Mouse (Mus musculus): ENCODE data around the gene Duox1. TPM values are rescaled to one million over a fixed set of nuclear protein-coding genes. Genes with fewer than 3 reads are reported as not detected.
A peak's percentile ranks its signal among the peaks of the same experiment; 100 is the strongest.

The Duox1 gene
- polyA plus RNA-seq (2016; fragmentation: Nextera tagmentation; extraction: Ambion mirVana): 0.07 TPM in 1 of 2 replicates, not detected in the other

GRCm38 (mm10) chr2:122315372-122315771 is at the start of gene Duox1:
TSS of gene Duox1 (plus strand) at chr2:122315672.
- Histone ChIP-seq H3K4me1 (peaks cover 12% of the 10 kb centered on the region), H3K36me3 (replicated peaks) (no peaks in the 10 kb centered on the region), H3K4me3 (no peak within 1 kb of the TSS), H3K27me3 (replicated peaks; ENCODE audit: low read depth, poor library complexity, severe bottlenecking) (peaks cover 75% of the 10 kb centered on the region), H3K9me3 (no peaks in the 10 kb centered on the region), H3K27ac (replicated peaks) (no peak within 1 kb of the TSS)
- WGBS: 87% methylated on average over 7 of the region's 7 CpGs
- no peak for DNase-seq (ENCODE audit: low spot score)

GRCm38 (mm10) chr2:122266407-122267193 is 48.9 kb upstream of the Duox1 start:
- DNase-seq (ENCODE audit: low spot score): no peak
- no peak overlapping the region for H3K4me3 ChIP-seq
- H3K27ac ChIP-seq (replicated peaks): no peak overlapping the region
- no peaks in the 10 kb centered on the region for H3K36me3 ChIP-seq (replicated peaks)
- WGBS: 88% methylated on average over 7 of the region's 7 CpGs
- no peaks in the 10 kb centered on the region for H3K27me3 ChIP-seq (replicated peaks; ENCODE audit: low read depth, poor library complexity, severe bottlenecking)
- peaks cover 9% of the 10 kb centered on the region for H3K4me1 ChIP-seq
- H3K9me3 ChIP-seq: no peaks in the 10 kb centered on the region

GRCm38 (mm10) chr2:122278769-122279168 is 36.7 kb upstream of the Duox1 start:
- Histone ChIP-seq H3K4me3 (no peak overlapping the region), H3K36me3 (replicated peaks) (no peaks in the 10 kb centered on the region), H3K27ac (replicated peaks) (no peak overlapping the region), H3K27me3 (replicated peaks; ENCODE audit: low read depth, poor library complexity, severe bottlenecking) (no peaks in the 10 kb centered on the region), H3K4me1 (0 out of 2 replicates have a peak, but pooled peaks cover 4% of the 10 kb centered on the region), H3K9me3 (no peaks in the 10 kb centered on the region)
- DNase-seq (ENCODE audit: low spot score): no peak
- WGBS: 89% methylated on average over 3 of the region's 3 CpGs

- no peak overlapping the region for H3K4me3 ChIP-seq
- WGBS: 90% methylated on average over 9 of the region's 9 CpGs
- no peak for DNase-seq (ENCODE audit: low spot score)
- no peaks in the 10 kb centered on the region for H3K36me3 ChIP-seq (replicated peaks)
- no peaks in the 10 kb centered on the region for H3K4me1 ChIP-seq
- H3K27ac ChIP-seq (replicated peaks): no peak overlapping the region
- H3K27me3 ChIP-seq (replicated peaks; ENCODE audit: low read depth, poor library complexity, severe bottlenecking): no peaks in the 10 kb centered on the region
- no peaks in the 10 kb centered on the region for H3K9me3 ChIP-seq
Observed at GRCm38 (mm10) chr2:122284091-122284490, 31.4 kb upstream of the Duox1 start.

GRCm38 (mm10) chr2:122286137-122286536 is 29.3 kb upstream of the Duox1 start:
- Histone ChIP-seq H3K27me3 (replicated peaks; ENCODE audit: low read depth, poor library complexity, severe bottlenecking) (peaks cover 11% of the 10 kb centered on the region; the same call in 1 of the 2 replicates), H3K4me3 (no peak overlapping the region), H3K9me3 (no peaks in the 10 kb centered on the region), H3K27ac (replicated peaks) (no peak overlapping the region), H3K36me3 (replicated peaks) (no peaks in the 10 kb centered on the region), H3K4me1 (no peaks in the 10 kb centered on the region)
- no peak for DNase-seq (ENCODE audit: low spot score)
- WGBS: 77% methylated on average over 7 of the region's 7 CpGs

GRCm38 (mm10) chr2:122294916-122295315 is 20.6 kb upstream of the Duox1 start:
- Histone ChIP-seq H3K4me1 (peaks cover 33% of the 10 kb centered on the region), H3K4me3 (no peak overlapping the region), H3K9me3 (no peaks in the 10 kb centered on the region), H3K36me3 (replicated peaks) (no peaks in the 10 kb centered on the region), H3K27me3 (replicated peaks; ENCODE audit: low read depth, poor library complexity, severe bottlenecking) (peaks cover 97% of the 10 kb centered on the region), H3K27ac (replicated peaks) (no peak overlapping the region)
- peak; percentile 12 for DNase-seq (ENCODE audit: low spot score)
- 8% methylated on average over 7 of the region's 7 CpGs for WGBS

GRCm38 (mm10) chr2:122297271-122298095 is 18.0 kb upstream of the Duox1 start:
- DNase-seq (ENCODE audit: low spot score): peak; percentile 55
- H3K27ac ChIP-seq (replicated peaks): no peak overlapping the region
- peaks cover 98% of the 10 kb centered on the region for H3K27me3 ChIP-seq (replicated peaks; ENCODE audit: low read depth, poor library complexity, severe bottlenecking)
- WGBS: 1% methylated on average over 35 of the region's 35 CpGs
- peaks cover 48% of the 10 kb centered on the region for H3K4me1 ChIP-seq
- peak overlapping the region; percentile 36 for H3K4me3 ChIP-seq
- H3K9me3 ChIP-seq: no peaks in the 10 kb centered on the region
- no peaks in the 10 kb centered on the region for H3K36me3 ChIP-seq (replicated peaks)

GRCm38 (mm10) chr2:122298096-122298499 is 17.4 kb upstream of the Duox1 start, which contains the start of gene Duox2:
TSS of gene Duox2 (minus strand) at chr2:122298449.
- Histone ChIP-seq H3K9me3 (no peaks in the 10 kb centered on the region), H3K4me1 (peaks cover 48% of the 10 kb centered on the region), H3K27me3 (replicated peaks; ENCODE audit: low read depth, poor library complexity, severe bottlenecking) (peaks cover 100% of the 10 kb centered on the region), H3K4me3 (peak within 1 kb of the TSS; percentile 44), H3K36me3 (replicated peaks) (no peaks in the 10 kb centered on the region), H3K27ac (replicated peaks) (no peak within 1 kb of the TSS)
- peak; percentile 37 for DNase-seq (ENCODE audit: low spot score)
- 4% methylated on average over 13 of the region's 13 CpGs for WGBS

- no peaks in the 10 kb centered on the region for H3K9me3 ChIP-seq
- WGBS: under 1% methylated on average over 43 of the region's 43 CpGs
- peaks cover 100% of the 10 kb centered on the region for H3K27me3 ChIP-seq (replicated peaks; ENCODE audit: low read depth, poor library complexity, severe bottlenecking)
- DNase-seq (ENCODE audit: low spot score): peak; percentile 60
- no peak within 1 kb of the TSS for H3K27ac ChIP-seq (replicated peaks)
- H3K36me3 ChIP-seq (replicated peaks): no peaks in the 10 kb centered on the region
- H3K4me1 ChIP-seq: peaks cover 48% of the 10 kb centered on the region
- peak within 1 kb of the TSS; percentile 44 for H3K4me3 ChIP-seq
Observed at GRCm38 (mm10) chr2:122298596-122299490, 16.6 kb upstream of the Duox1 start, which contains the start of gene Duoxa2. TSS of gene Duoxa2 (plus strand) at chr2:122298900.

GRCm38 (mm10) chr2:122299911-122300655 is 15.4 kb upstream of the Duox1 start:
- H3K4me3 ChIP-seq: no peak overlapping the region
- peak; percentile 21 for DNase-seq (ENCODE audit: low spot score)
- 7% methylated on average over 14 of the region's 14 CpGs for WGBS

GRCm38 (mm10) chr2:122300656-122301020 is 14.8 kb upstream of the Duox1 start:
- no peak for DNase-seq (ENCODE audit: low spot score)
- H3K4me1 ChIP-seq: peaks cover 48% of the 10 kb centered on the region
- H3K27me3 ChIP-seq (replicated peaks; ENCODE audit: low read depth, poor library complexity, severe bottlenecking): peaks cover 100% of the 10 kb centered on the region
- H3K36me3 ChIP-seq (replicated peaks): no peaks in the 10 kb centered on the region
- no peak overlapping the region for H3K4me3 ChIP-seq
- no peaks in the 10 kb centered on the region for H3K9me3 ChIP-seq
- WGBS: 6% methylated on average over 14 of the region's 14 CpGs
- H3K27ac ChIP-seq (replicated peaks): no peak overlapping the region

More at GRCm38 (mm10) chr2:122299911-122300655, 15.4 kb upstream of the Duox1 start:
- Histone ChIP-seq H3K27ac (replicated peaks) (no peak overlapping the region), H3K36me3 (replicated peaks) (no peaks in the 10 kb centered on the region), H3K27me3 (replicated peaks; ENCODE audit: low read depth, poor library complexity, severe bottlenecking) (peaks cover 100% of the 10 kb centered on the region), H3K4me1 (peaks cover 48% of the 10 kb centered on the region), H3K9me3 (no peaks in the 10 kb centered on the region)

All from embryonic facial prominence, embryonic 10.5 days (tissue).